Mouse (Mus musculus): ENCODE measurements around the gene Gm20388.

DNA sequence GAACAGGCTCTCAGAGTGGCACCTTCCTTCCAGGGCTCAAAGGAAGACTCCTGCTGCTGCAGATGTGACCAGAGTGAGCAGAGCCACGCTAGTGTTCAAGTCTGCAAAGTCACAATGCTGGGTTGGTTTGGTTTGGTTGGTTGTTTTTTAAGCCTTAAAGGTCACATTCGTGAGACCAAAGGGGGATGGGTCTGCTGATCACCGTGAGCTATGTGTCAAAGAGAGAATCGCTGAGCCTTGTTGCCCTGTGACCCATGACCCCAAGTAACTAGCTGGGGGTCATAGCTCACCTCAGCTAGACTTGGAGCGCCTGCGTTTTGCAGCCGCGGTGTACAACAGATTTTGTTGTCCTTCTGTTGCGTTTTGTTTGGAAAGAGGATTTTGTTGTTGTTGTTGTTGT, 1460.6 kb downstream of the Gm20388 start:
- TF ChIP-seq CTCF (IDR thresholded peaks at IDR 0.05; ENCODE audit: borderline replicate concordance, insufficient read depth, low read depth, low read length) = no peak
- no peak for TF ChIP-seq POLR2A (IDR thresholded peaks at IDR 0.05; ENCODE audit: borderline replicate concordance, insufficient read depth, low read length)
